Mouse (Mus musculus): ENCODE results near the gene Prkcd.

DNA sequence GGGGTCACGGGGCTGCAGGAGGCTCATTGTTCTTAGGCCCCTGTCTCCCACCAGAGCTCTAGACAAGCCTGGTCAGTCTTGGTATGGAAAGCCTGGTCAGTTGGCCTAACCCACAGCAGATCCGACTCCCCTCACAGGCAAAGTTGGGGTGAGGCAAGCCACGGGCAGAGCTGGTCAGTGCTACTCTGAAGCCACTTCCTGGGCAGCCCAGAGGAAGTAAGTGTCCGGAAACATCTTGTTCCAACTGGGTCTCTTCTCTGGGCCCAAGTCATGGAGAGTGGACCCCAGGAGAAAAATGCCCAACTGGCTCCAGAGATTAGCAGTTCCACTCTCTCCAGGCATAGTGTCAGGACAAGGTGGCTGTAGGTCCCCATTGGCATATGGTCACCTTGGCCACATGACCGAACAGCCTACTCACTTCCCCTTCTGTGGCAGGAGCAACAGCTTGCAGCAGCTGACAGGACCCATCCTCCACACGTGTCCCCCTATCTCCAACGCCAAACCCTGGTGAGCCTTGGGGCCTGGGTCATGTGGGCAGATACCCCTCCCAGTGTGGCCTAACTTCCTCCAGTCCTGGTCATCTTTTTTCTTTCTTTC is 5.9 kb downstream of the Prkcd start:
- TF ChIP-seq CTCF (IDR thresholded peaks at IDR 0.05; ENCODE audit: control insufficient read depth, insufficient read depth, low read length), result no peak
- no peak for TF ChIP-seq POLR2A (IDR thresholded peaks at IDR 0.05; ENCODE audit: borderline replicate concordance, control insufficient read depth, low read depth, low read length)

Measured in bone marrow, adult 2 months (tissue).